Mouse (Mus musculus) kidney, postnatal 10 days (tissue): ENCODE measurements at regions not wholly inside any gene's neighbourhood (a gene's known extent, or its start where the extent isn't known, plus 50 kb on each side); places are given as distances from the start of the nearest gene placed in this dataset.

Source experiments
- DNase-seq: peaks from one replicate; pipeline ENCODE4 v3.0.0; 2021; ENCODE audit warnings: mixed read lengths

DNA sequence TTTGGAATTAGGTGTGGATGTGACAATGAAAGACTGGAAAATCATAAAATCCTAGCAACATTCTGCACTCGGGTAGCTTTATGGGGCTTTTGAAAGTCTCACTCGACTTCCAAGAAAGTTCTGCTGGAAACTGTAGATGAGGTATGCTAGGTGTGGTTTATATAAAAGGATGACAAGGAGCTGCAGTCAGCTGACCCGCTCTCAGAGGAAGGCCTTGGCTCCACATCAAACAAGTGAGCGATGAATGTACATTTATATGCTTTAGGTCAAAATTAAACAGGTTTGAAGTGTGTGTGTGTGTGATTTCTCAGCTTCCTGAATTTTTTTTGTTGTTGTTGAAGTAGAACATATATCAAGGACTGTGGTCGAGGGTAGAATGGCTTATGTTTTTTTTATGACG is 174.9 kb downstream of the 1500009L16Rik start:
- no peak for DNase-seq

DNA sequence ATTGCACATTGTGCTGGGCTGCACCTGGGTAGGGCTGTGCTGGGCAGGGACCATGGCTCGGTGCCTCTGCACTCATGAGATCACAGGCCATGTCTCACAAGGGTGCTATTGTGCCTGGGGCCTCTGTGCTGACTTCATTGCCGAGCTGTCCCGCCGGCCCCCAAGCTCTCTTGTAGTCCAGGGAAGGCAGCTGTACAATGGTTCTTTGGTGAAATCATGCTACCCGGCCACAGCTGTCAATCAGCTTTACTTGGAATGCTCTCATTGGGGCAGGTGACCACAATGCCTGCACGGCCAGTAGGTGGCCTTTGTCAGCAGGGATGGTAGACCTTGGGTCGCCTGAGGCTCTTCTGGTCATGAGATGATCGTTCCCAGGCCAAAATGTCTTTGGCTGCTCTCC is 184.1 kb downstream of the 1500009L16Rik start:
- no peak for DNase-seq

DNA sequence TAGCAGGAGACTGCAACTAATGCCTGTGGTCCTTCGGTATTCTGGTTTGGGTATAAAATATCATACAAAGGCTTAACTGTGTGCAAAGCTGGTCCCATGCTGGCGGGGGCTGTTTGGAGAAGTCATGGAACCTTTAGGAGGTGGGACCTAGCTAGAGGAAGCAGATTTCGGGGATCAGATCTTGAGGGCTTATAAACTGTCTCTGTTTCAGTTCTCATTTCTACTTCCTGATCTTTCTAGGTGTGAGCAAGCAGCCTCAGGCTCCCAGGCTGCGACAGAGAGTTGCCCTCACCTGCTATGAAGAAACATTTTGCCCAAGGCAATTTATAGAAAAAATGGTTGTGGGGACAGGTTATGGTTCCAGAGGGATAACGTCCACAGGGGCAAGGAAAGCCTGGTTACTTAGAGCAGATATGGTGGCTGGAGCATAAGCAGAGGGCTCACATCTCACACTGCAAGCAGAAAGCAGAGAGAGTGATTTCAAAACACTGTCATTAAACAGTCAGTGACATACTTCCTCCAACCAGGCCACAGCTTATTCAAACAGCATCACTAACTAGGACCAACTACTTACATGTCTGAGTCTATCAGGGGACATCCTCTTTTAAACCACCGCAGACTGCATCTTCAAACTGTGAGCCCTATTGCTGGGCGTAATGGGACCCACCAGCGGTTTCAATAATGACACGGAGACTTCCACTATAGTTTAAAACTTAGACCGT is 188.1 kb downstream of the 1500009L16Rik start:
- DNase-seq = no peak

DNA sequence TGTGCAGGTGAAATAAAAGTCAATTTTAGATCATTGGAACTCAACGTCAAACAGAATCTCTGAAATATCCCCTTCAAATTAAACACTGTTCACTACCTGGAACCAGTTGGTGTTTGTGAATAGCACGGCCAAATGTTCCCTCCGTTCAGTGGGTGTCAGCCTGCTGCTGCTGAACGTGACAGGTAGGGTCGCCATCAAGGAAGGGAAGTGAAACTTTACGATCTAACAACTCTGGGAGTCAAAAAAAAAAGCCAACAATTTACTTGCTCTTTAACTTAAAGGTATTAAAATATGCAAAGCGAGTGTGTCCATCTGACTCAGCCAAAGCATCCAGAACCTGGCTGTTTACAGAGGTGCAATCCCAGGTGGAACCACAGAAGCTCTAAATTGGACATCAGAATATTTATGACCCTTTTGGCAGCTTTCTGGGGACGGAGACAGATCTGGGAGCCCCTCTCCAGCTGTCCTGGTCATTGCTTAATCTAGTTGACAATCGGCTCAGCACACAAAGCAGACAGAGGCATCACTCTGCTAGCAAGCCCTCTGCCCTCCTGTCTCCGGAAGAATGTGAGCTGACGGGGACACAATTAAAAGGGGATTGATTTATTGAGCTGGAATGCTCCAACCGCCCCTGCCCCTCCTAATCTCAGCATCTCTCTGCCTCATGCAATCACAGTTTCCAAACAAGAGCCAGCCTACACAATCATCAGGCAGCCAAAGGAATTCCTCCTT is 191.9 kb downstream of the 1500009L16Rik start:
- DNase-seq = peak; percentile 40

DNA sequence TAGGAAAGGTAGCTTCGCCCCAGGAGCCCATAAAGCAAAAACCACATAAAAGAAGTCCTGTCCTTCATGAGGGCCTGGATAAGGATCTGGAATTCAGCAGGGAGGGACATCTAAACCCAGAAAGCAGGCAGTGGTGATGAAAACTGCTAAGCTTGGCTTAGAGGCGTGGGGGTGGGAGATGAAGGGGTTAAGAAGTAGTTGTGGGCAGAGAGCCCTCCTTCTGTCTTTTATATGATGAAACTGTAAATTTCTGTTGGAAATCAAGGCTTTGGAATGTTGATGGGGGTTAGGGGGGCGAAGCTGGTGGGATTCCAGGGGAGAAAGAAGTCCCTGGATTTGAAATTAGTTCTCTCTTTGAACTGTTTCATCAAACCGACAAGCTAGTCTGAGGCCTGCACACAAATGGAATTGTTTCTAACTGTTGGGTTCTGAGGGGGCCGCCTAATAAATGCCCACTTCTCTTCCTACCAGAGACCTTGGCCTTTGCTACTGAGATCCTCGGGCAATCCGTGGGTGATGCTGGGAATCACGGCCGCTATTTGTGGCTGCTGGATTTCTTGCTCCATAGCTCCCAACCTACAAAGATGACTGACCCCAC is 192.6 kb downstream of the 1500009L16Rik start:
- DNase-seq = no peak

DNA sequence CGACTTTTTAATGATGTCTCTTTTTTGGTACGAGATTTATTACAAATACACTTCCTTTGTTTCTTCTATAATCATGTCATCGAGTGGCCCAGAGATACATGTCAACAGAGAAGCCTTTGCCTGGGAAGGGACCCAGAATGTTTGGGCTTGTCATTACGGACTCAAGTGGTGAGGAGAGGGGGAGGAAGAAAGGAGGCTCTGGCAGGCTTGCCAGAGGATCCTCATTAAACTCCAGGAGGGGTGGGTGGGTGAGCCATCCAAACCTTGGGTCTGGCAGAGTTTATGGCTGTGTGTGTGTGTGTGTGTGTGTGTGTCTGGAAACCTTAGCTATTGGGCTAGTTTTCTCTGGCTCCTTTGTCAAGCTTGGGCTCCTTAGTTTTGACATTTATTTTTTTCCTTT is 204.3 kb downstream of the 1500009L16Rik start:
- DNase-seq = peak; percentile 39

DNA sequence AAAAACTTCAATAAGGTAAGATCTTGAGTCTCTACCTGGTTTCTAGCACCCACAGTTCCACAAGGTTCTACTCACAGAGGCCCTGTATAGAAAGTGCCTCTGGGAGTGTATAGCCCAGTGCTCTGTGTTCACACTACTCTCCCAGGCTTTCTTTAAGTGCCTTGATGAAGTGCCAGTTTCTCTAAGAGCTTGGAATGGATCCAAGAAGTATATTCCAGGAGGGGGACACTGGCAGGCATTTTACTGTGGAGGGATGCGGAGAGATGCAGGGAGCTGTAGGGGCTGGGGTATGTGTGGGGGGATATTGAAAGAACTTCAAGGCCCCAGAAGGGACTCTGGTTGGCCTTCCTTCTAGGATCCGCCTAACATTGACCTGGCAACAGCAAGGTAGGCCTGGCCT is 204.9 kb downstream of the 1500009L16Rik start:
- no peak for DNase-seq

DNA sequence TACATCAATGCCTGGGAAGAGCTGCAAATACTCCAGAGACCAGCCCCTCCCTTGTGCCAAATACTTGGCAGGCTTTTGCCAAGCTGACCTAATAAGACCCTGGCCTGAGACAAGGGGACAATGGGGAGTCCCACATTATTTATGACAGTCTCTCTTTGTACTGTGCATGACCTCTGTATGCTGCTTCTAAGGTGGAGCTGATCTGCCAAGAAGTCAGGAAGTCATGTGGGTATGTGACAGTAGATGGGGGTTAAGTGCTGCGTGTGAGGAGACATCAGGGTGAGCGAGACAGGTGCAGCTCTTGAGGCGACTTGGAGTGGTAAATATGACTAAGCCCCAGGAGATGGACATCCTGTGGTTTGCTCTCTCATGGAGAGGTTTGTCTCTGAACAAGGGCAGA is 209.1 kb downstream of the 1500009L16Rik start:
- DNase-seq = peak; percentile 53

DNA sequence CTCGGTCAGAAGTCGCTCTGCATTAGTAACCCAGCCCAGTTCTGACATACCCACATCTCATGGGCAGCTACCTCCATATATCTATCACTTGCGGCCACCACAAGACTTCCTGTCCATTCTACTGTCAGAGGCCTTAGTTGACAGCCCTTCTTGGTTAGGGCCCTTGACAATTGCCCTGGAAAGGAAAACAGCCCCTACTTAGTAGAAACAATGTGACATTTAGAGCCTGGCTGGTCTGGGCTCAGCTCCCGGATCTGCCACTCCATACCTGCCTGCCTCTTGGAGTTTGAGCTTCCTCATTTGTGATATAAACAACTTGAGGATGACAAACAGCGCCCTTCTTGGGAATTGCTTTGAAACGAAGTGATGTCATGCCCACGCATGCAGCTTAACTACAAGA is 210.5 kb downstream of the 1500009L16Rik start:
- DNase-seq = no peak

DNA sequence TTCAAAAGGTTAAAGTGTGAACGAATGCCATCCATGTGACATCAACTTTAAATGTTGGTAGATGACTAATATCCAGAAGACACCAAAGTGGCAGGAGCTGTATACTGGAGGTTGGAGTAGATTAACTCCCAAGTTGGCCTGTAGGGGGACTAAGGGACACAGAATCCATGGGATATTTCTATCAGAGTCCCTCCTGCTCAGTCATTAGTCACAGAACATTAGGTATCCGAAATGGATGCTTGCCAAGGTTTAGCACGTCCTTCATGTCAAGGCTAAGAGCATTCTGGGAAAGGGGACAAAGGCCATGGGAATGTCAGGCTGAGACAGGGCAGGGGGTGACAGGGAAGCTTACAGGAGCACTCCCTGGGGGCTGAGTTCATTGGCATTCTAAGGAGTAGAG is 211.8 kb downstream of the 1500009L16Rik start:
- peak; percentile 46 for DNase-seq

DNA sequence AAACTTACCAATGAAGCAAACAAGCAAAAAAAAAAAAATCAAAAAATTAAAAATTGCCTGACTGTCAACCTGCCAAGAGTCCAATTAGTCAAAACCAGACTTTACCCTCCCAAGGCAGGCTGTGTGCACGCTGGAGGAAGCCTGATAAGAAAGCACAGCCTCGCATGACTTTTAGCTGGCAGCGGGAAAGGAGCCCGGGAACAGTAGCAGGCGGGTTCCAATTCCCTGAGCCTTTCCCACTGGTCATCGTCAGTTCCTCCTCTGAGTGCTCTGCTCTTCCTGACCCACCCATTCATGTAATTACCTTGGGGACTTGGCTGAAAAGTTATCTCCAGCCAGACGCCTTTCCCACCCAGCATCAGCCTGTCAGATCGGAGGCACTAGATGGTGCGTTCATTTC is 214.5 kb downstream of the 1500009L16Rik start:
- peak; percentile 64 for DNase-seq

DNA sequence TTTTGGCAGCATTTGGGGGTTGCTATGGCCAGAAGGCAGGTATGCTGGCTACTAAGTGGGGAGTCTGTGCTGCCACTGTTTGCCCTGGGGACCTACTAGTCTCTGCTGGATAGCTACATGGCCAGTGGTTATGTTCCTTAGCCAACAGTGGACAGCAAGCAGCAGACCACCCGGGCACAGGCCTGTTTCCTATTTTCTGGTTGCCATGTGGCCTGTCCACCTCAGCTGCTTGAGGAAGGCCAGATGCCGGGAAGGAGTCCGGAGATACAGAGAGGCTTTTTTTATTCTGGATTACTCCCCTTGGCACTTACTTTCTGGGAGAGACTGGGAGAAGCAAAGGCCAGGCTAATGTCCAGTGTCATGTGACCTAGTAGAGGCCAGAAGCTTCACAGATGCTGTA is 219.4 kb downstream of the 1500009L16Rik start:
- DNase-seq = no peak

DNA sequence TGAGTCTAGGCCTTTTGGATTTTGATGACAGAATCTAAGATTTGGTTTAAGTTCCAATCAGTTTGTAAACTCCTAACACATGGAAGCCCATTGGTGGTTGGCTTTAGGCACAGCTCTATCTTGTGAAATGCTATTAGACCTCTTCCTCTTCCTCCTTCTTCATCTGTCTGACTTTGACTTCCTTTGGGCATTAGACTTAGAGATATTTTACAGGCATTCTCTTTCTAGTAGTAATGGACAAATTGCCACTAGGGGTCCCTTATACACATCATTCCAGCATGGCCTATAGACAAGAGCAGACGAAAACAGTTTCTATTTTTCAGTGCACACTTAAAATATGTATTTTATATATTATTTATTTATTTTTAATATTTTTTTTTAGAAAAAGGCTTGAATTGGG is 221.5 kb downstream of the 1500009L16Rik start:
- no peak for DNase-seq

DNA sequence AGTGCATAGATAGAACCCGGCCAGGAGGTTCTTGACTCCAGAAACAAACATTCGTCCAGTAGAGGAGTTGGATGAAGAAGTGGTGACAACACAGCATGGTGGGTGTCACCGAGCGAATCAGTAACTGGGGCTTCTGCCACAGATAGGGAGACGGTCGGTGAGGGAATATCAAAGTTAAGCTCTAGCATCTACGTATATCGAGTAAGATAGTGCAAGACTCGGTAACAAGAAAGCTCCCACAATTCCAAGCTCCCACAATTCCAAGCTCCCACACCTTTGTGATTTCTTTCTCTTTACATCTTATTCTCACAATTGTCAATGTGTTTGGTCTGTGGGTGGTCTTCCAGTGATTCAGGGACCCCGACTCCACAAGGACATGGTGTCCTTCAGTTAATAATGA is 222.2 kb downstream of the 1500009L16Rik start:
- DNase-seq = no peak

DNA sequence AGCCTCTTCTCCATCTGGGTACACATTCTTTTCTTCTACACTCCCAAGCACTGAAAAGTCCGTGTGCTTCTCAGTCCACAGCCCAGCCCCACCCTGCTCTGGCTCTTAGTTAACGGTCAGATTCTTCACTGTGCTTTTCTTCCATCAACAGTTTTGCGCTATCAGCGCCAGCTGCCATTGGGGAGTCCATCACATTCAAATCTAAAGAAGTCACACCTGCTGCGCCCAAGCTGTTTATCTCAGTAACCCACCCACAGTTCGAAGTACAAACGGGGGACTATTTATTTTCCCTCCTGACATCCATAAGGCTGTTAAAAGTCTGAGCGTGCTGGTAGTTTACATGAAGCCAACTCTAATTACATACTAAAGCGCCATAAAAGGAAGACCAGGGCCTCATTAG is 222.8 kb downstream of the 1500009L16Rik start:
- DNase-seq = no peak

DNA sequence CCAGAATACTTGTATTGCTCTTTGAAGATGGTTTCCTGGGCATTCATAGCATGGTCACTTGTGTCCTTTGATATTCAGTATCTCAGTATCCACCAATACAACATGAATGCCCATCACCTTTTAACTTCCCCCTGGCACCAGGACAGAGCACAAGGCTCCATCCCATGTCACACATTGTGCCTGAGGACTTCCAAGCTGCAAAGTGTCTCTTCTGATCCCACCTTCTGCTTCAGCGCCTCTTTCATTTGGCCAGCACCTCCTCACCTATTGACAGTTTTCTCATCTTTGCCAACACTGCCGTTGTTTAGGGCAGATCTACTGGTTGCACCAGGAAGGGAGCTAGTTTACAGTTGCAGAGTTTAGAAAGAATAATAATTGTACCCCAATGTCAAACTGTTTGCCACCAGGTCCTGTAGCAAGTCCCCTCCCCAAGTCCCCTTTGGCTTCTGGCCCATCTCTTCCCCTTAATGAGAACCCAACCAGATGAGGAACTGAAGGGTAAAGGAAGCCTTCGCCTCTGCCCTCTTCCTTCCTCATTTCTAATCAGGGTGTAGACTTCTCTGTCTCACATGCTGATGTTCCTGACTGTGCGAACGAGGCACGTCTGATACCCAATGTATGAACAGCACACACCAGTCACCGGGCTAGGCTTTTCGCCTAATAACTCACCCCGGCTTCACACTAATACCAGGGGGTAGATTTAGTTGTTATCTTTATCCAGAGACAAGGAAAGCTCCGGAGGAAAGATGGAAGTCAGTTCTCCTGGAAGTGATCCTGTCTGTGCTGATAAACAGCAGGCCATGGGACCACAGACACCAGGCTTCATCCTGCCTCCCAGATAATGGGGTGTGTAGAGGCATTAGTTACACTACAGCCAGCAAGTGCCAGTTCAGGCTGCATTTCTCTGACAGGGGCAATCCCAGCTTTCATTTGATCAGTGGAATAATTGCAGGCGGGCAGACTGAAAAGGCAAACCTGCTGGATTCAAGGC is 223.8 kb downstream of the 1500009L16Rik start:
- no peak for DNase-seq

DNA sequence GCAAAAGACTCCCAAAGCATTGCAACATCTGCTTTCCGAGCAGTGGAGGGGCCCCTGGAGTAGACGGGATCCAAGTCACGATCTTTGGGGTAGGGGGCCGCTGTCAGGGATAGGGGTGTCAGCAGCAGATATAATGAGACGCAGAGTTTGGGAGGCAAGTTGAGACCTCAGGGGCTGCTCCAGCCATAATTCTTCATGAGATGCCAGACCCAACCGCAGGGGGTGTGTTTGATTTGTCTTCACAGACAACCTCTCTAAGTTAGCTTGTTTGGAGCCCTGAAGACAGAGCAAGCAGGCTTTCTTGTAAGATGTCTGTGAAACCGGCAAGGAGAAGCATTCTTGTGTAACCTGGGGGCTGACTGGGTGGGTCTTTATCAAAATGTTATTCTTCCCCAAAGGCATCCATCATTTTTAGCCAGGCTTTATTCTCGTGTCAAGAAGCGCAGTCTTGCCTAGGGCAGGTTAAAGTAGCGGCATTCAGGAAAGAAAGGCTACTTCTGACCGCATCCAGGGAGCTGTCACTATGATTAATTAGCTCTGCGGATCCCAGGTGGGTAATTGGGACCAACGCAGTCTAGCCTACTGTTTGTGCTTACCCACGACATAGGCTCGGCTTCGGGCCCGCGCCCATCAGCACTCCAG is 234.6 kb downstream of the 1500009L16Rik start:
- DNase-seq = no peak

DNA sequence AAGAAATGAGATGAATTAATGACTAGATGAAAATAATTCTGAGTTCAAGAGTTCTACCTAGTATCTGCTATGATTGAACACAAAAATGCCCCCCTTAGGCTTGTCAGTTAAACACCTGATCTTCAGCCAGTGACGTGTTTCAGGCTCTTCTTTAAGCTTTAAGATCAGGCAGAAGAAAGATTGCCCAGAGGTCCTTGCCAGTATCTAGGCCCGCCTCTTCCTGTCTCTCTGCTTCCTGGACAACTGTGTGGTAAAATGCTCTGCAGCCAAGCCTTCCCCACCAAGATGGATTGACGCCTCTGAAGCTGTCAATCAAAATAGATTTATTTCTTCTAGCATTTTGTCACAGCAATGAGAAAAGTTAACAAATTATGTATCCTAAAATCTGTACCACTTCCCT is 235.7 kb downstream of the 1500009L16Rik start:
- DNase-seq = no peak

DNA sequence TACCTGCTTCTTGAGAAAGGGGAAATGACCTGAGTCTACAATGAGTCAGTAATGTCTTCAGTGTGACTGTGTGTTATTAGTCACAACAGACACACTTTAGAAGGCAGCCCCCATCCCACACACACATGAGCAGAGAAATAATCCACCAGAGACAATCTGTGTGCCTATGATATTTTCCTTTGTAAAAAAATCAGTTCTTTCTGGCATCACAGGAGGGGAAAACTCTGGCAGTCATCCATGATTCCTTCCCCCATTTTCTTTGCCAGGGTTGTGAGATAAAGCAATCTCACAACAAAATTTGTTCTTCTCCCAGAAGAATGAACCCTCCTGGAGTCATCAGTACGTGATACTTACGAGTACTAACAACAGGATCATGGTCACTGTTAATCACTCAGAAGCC is 236.2 kb downstream of the 1500009L16Rik start:
- DNase-seq = no peak

DNA sequence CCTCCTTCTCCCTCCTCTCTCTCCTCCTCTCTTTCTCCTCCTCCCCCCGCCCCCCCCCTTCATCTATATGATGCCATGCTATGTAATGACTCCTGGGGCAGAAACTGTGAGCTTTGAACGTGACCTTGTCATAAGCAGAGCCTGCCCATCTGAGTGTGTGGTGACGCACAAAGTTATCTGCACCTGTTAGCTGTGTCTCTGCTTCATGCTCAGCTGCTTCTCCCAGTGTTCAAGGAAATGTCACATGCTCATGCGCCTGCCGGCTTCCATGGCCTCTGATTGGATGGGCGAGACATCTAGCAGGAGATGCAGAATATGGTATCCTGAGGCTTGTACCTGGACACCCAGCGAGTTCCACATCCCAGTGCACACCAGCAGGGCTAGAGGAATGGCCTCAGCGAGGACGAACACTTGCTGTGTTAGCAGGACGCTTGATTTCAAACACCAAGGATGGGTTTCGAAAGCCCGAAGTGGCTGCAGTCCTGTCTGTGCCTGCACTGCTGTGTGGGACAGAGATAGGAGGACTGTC is 240.6 kb downstream of the 1500009L16Rik start:
- DNase-seq = no peak

DNA sequence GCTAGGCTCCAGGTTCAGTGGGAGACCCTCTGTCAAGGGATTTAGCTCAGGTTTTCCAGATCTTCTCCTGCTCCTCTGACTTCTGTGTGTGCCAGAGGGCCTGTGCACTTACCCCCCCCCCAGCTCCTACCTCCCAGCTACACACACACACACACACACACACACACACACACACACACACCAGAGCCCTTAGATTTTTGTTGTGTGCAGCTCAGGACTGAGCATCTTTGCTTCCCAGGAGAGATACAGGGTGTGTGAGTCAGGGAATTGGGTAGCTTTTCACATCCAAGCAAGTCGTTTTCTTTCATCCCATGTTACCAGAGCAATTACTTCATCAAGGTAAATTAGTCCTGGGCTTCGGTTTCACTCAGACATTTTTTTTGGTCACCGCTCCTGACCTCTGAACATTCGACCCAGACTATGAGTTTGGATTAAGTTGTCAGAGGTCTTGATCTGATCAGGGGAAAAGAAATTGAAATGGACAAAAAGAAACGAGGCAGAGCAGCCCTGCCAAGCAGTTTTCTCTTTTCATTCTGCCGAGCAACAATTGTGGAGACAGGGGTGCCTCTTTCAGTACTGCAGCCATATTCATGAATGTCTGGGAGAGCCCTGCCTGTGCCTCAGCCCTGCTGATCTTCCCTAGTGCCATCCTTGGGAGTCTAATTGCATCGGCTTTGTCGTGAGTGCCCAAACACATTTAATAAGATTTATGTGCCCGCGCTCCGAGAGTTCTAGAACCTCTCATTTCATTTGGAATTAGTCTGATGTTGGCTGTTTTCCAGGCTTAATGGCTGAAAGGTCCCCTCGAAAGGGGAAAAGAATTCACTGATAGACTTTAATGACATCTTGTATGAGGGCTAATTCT is 241.3 kb downstream of the 1500009L16Rik start:
- DNase-seq = no peak
